Mouse (Mus musculus): ENCODE data around the gene Hist1h1c. TPM values are rescaled to one million over a fixed set of nuclear protein-coding genes. Genes with fewer than 3 reads are reported as not detected.

The Hist1h1c gene
- polyA plus RNA-seq, 1 experiment from 2014 or later: 30.8 TPM

GRCm38 (mm10) chr13:23739069-23739921 is 687 bp downstream of the Hist1h1c start:
- H3K4me3 ChIP-seq (ENCODE audit: low read depth, low read length): peak overlapping the region; percentile 49
- H3K4me1 ChIP-seq (replicated peaks; ENCODE audit: control insufficient read depth, insufficient read depth, low read length): peaks cover 16% of the 10 kb centered on the region
- peak overlapping the region; percentile 81 for H3K9ac ChIP-seq (ENCODE audit: low read length)
- H3K4me2 ChIP-seq (ENCODE audit: low read length): peak overlapping the region; percentile 62
- no peaks in the 10 kb centered on the region for H3K9me3 ChIP-seq (ENCODE audit: control insufficient read depth, low read length)
- DNase-seq (ENCODE audit: low spot score) (peak; percentile 97), ATAC-seq (replicated peaks; ENCODE audit: low FRiP score, low TSS enrichment, low read depth) (peak; percentile 90)
- no peaks in the 10 kb centered on the region for H3K27me3 ChIP-seq (replicated peaks; ENCODE audit: control insufficient read depth, insufficient read depth, low read length)
- no peaks in the 10 kb centered on the region for H3K36me3 ChIP-seq (ENCODE audit: control insufficient read depth, insufficient read depth, low read length)
- under 1% methylated on average over 39 of the region's 39 CpGs for WGBS
- H3K27ac ChIP-seq (ENCODE audit: low read depth): peak overlapping the region; percentile 97

GRCm38 (mm10) chr13:23739922-23740252 is 1.3 kb downstream of the Hist1h1c start:
- H3K4me3 ChIP-seq (ENCODE audit: low read depth, low read length): peak overlapping the region; percentile 49
- peak overlapping the region; percentile 81 for H3K9ac ChIP-seq (ENCODE audit: low read length)
- H3K27ac ChIP-seq (ENCODE audit: low read depth): peak overlapping the region; percentile 97
- DNase-seq (ENCODE audit: low spot score): peak; percentile 96
- under 1% methylated on average over 14 of the region's 14 CpGs for whole genome bisulfite sequencing
- no peaks in the 10 kb centered on the region for H3K27me3 ChIP-seq (replicated peaks; ENCODE audit: control insufficient read depth, insufficient read depth, low read length)
- ATAC-seq (replicated peaks; ENCODE audit: low FRiP score, low TSS enrichment, low read depth): peak; percentile 51; the same call in 1 of the 2 replicates
- H3K36me3 ChIP-seq (ENCODE audit: control insufficient read depth, insufficient read depth, low read length): no peaks in the 10 kb centered on the region
- H3K4me2 ChIP-seq (ENCODE audit: low read length): peak overlapping the region; percentile 62
- H3K9me3 ChIP-seq (ENCODE audit: control insufficient read depth, low read length): no peaks in the 10 kb centered on the region
- peaks cover 20% of the 10 kb centered on the region for H3K4me1 ChIP-seq (replicated peaks; ENCODE audit: control insufficient read depth, insufficient read depth, low read length)

- H3K27me3 ChIP-seq (replicated peaks; ENCODE audit: control insufficient read depth, insufficient read depth, low read length): no peaks in the 10 kb centered on the region
- peak overlapping the region; percentile 49 for H3K4me3 ChIP-seq (ENCODE audit: low read depth, low read length)
- 27% methylated on average over 13 of the region's 13 CpGs for WGBS
- H3K4me2 ChIP-seq (ENCODE audit: low read length): peak overlapping the region; percentile 62
- H3K4me1 ChIP-seq (replicated peaks; ENCODE audit: control insufficient read depth, insufficient read depth, low read length): peaks cover 20% of the 10 kb centered on the region
- H3K27ac ChIP-seq (ENCODE audit: low read depth): peak overlapping the region; percentile 97
- no peaks in the 10 kb centered on the region for H3K36me3 ChIP-seq (ENCODE audit: control insufficient read depth, insufficient read depth, low read length)
- H3K9me3 ChIP-seq (ENCODE audit: control insufficient read depth, low read length): no peaks in the 10 kb centered on the region
- peak overlapping the region; percentile 81 for H3K9ac ChIP-seq (ENCODE audit: low read length)
- ATAC-seq (replicated peaks; ENCODE audit: low FRiP score, low TSS enrichment, low read depth): no peak
- DNase-seq (ENCODE audit: low spot score): no peak
These were observed 1.7 kb downstream of the Hist1h1c start for GRCm38 (mm10) chr13:23740256-23740840.

- Histone ChIP-seq H3K9me3 (ENCODE audit: control insufficient read depth, low read length) (no peaks in the 10 kb centered on the region), H3K9ac (ENCODE audit: low read length) (no peak overlapping the region), H3K4me3 (ENCODE audit: low read depth, low read length) (no peak overlapping the region; the same call in 1 of the 2 replicates), H3K27ac (ENCODE audit: low read depth) (peak overlapping the region; percentile 97), H3K36me3 (ENCODE audit: control insufficient read depth, insufficient read depth, low read length) (no peaks in the 10 kb centered on the region), H3K4me1 (replicated peaks; ENCODE audit: control insufficient read depth, insufficient read depth, low read length) (peaks cover 20% of the 10 kb centered on the region), H3K4me2 (ENCODE audit: low read length) (peak overlapping the region; percentile 62), H3K27me3 (replicated peaks; ENCODE audit: control insufficient read depth, insufficient read depth, low read length) (no peaks in the 10 kb centered on the region)
- WGBS: 73% methylated on average over 5 of the region's 5 CpGs
- ATAC-seq (replicated peaks; ENCODE audit: low FRiP score, low TSS enrichment, low read depth): no peak
- no peak for DNase-seq (ENCODE audit: low spot score)
These were observed 2.3 kb downstream of the Hist1h1c start for GRCm38 (mm10) chr13:23740910-23741309.

GRCm38 (mm10) chr13:23742007-23742406 is 3.4 kb downstream of the Hist1h1c start:
- H3K9ac ChIP-seq (ENCODE audit: low read length): no peak overlapping the region
- H3K27ac ChIP-seq (ENCODE audit: low read depth): no peak overlapping the region
- H3K27me3 ChIP-seq (replicated peaks; ENCODE audit: control insufficient read depth, insufficient read depth, low read length): no peaks in the 10 kb centered on the region
- no peak for ATAC-seq (replicated peaks; ENCODE audit: low FRiP score, low TSS enrichment, low read depth)
- H3K4me2 ChIP-seq (ENCODE audit: low read length): no peak overlapping the region
- peaks cover 20% of the 10 kb centered on the region for H3K4me1 ChIP-seq (replicated peaks; ENCODE audit: control insufficient read depth, insufficient read depth, low read length)
- no peaks in the 10 kb centered on the region for H3K9me3 ChIP-seq (ENCODE audit: control insufficient read depth, low read length)
- H3K4me3 ChIP-seq (ENCODE audit: low read depth, low read length): no peak overlapping the region
- no peak for DNase-seq (ENCODE audit: low spot score)
- H3K36me3 ChIP-seq (ENCODE audit: control insufficient read depth, insufficient read depth, low read length): no peaks in the 10 kb centered on the region

GRCm38 (mm10) chr13:23743215-23743614 is 4.6 kb downstream of the Hist1h1c start:
- Histone ChIP-seq H3K27ac (ENCODE audit: low read depth) (no peak overlapping the region), H3K27me3 (replicated peaks; ENCODE audit: control insufficient read depth, insufficient read depth, low read length) (no peaks in the 10 kb centered on the region), H3K36me3 (ENCODE audit: control insufficient read depth, insufficient read depth, low read length) (no peaks in the 10 kb centered on the region), H3K9ac (ENCODE audit: low read length) (no peak overlapping the region), H3K4me3 (ENCODE audit: low read depth, low read length) (no peak overlapping the region), H3K4me2 (ENCODE audit: low read length) (no peak overlapping the region), H3K4me1 (replicated peaks; ENCODE audit: control insufficient read depth, insufficient read depth, low read length) (peaks cover 20% of the 10 kb centered on the region), H3K9me3 (ENCODE audit: control insufficient read depth, low read length) (no peaks in the 10 kb centered on the region)
- no peak for ATAC-seq (replicated peaks; ENCODE audit: low FRiP score, low TSS enrichment, low read depth)
- DNase-seq (ENCODE audit: low spot score): no peak
- 83% methylated on average over 5 of the region's 5 CpGs for WGBS

GRCm38 (mm10) chr13:23743963-23744362 is 5.4 kb downstream of the Hist1h1c start:
- H3K9me3 ChIP-seq (ENCODE audit: control insufficient read depth, low read length): no peaks in the 10 kb centered on the region
- H3K36me3 ChIP-seq (ENCODE audit: control insufficient read depth, insufficient read depth, low read length): no peaks in the 10 kb centered on the region
- peak overlapping the region; percentile 44 for H3K4me3 ChIP-seq (ENCODE audit: low read depth, low read length)
- peaks cover 23% of the 10 kb centered on the region for H3K4me1 ChIP-seq (replicated peaks; ENCODE audit: control insufficient read depth, insufficient read depth, low read length)
- no peaks in the 10 kb centered on the region for H3K27me3 ChIP-seq (replicated peaks; ENCODE audit: control insufficient read depth, insufficient read depth, low read length)
- ATAC-seq (replicated peaks; ENCODE audit: low FRiP score, low TSS enrichment, low read depth) (no peak), DNase-seq (ENCODE audit: low spot score) (no peak)
- peak overlapping the region; percentile 67 for H3K9ac ChIP-seq (ENCODE audit: low read length)
- WGBS: 35% methylated on average over 4 of the region's 4 CpGs
- peak overlapping the region; percentile 100 for H3K27ac ChIP-seq (ENCODE audit: low read depth)
- peak overlapping the region; percentile 92 for H3K4me2 ChIP-seq (ENCODE audit: low read length)

GRCm38 (mm10) chr13:23744421-23745380 is 6.1 kb downstream of the Hist1h1c start:
- Histone ChIP-seq H3K9ac (ENCODE audit: low read length) (peak overlapping the region; percentile 67), H3K4me2 (ENCODE audit: low read length) (peak overlapping the region; percentile 92), H3K9me3 (ENCODE audit: control insufficient read depth, low read length) (no peaks in the 10 kb centered on the region), H3K36me3 (ENCODE audit: control insufficient read depth, insufficient read depth, low read length) (no peaks in the 10 kb centered on the region), H3K27ac (ENCODE audit: low read depth) (peak overlapping the region; percentile 100), H3K4me3 (ENCODE audit: low read depth, low read length) (peak overlapping the region; percentile 44), H3K4me1 (replicated peaks; ENCODE audit: control insufficient read depth, insufficient read depth, low read length) (peaks cover 23% of the 10 kb centered on the region), H3K27me3 (replicated peaks; ENCODE audit: control insufficient read depth, insufficient read depth, low read length) (no peaks in the 10 kb centered on the region)
- no peak for ATAC-seq (replicated peaks; ENCODE audit: low FRiP score, low TSS enrichment, low read depth)
- DNase-seq (ENCODE audit: low spot score): no peak
- 4% methylated on average over 13 of the region's 36 CpGs for WGBS
